Mouse (Mus musculus): Measurements from ENCODE around the gene Fbxw5.

GRCm38 (mm10) chr2:25492988-25493387 is 7.6 kb upstream of the Fbxw5 start:
- TF ChIP-seq CTCF (IDR thresholded peaks at IDR 0.05; ENCODE audit: extremely low read depth, insufficient read depth, low read length) (no peak), POLR2A (IDR thresholded peaks at IDR 0.05; ENCODE audit: extremely low read depth, insufficient read depth, low read length) (no peak)

All from cortical plate, adult 2 months (tissue).